In the genomic region with DNA sequence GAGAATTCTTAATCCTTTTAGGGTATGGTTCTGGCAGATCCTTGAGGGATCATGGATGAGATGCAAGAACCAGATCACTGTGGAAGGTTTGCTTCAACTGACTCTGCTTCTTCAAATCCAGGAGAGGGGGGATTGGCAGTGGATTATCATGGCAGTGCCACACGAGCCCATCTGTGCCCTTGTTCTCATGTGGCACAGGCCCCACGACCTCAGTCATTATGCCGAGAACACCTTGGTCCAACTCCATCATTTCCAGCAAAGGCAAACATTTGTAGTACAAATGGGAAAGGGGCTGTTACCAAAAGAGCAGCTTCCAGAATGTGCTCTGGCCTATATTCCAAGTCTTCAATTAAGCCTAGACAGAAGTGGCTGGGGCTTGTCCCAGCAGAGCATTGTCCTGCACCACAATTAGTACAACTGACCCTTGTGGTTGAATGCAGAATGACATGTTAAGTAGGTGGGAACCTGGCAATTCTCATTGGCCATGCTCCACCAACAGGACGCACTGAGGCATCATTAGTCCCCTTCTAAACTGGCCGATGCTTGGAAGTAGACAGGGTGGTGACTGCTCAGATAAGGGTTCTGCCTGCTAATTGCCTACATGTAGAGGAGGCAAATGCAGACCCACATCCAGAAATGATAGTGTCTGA, we compare ENCODE assay signal across 15 mouse cellular contexts.
DNase-seq lines count a peak whose midpoint lies in the region; ATAC-seq and TF ChIP-seq lines count a peak whose summit lies in the region.
"Had no signal": no experiment of that assay in that cellular context is flagged by ENCODE, and none has a peak within 500 bp of the region (broad histone marks: within the 10 kb centered on the region; RNA-seq: fewer than 3 reads in every experiment).

No protein-coding gene starts in this region.

- no peak for ATAC-seq in heart, embryonic 11.5 days (replicated peaks; ENCODE audit: insufficient number of reproducible peaks, low FRiP score, low TSS enrichment)

- TF ChIP-seq CTCF in CH12.LX (conservative IDR thresholded peaks at IDR 0.05 in 1 of 2, IDR thresholded peaks at IDR 0.05 in 1 of 2; ENCODE audit: low read depth in 2 of 2, low read length in 2 of 2): peak in 1 of 2 experiments; percentile 29; a peak in 2 of 4 replicates

- H3K4me1 ChIP-seq in heart, embryonic 11.5 days (ENCODE audit: control insufficient read depth, insufficient read depth, low read length): no peaks in the 10 kb centered on the region
- no peaks in the 10 kb centered on the region for H3K4me1 ChIP-seq in CH12.LX (ENCODE audit: control insufficient read depth in 1 of 2, insufficient read depth in 2 of 2)
- H3K4me1 ChIP-seq: hindbrain, embryonic 10.5 days; limb, embryonic 10.5 days; liver, embryonic 13.5 days had no signal

- peak; percentile 70 for DNase-seq in heart, adult 11 months
- peak; percentile 18 for DNase-seq in kidney, postnatal 4 days
- no peak for DNase-seq in kidney, adult 18-20 months
- DNase-seq in CH12.LX (ENCODE audit: extremely low read depth): peak; percentile 6
- DNase-seq in R1 (ENCODE audit: low read depth, low spot score): peak; percentile 26
- DNase-seq in spleen, postnatal 36 days (ENCODE audit: low spot score in 2 of 2): no peak
- DNase-seq: layer of hippocampus, postnatal 36 days; liver, embryonic 13.5 days; lung, postnatal 14 days; right cerebral cortex, adult 18-20 months; thymus, postnatal 36 days had no signal

- no peaks in the 10 kb centered on the region for H3K79me2 ChIP-seq in CH12.LX (replicated peaks; ENCODE audit: control insufficient read depth, extremely low read depth, insufficient read depth, poor library complexity, severe bottlenecking)

- no peak overlapping the region for H3K4me3 ChIP-seq in heart, embryonic 11.5 days (ENCODE audit: low read depth, low read length)
- no peak overlapping the region for H3K4me3 ChIP-seq in CH12.LX (replicated peaks in 1 of 3; ENCODE audit: low read depth in 2 of 3, low read length in 2 of 3, poor library complexity in 1 of 3)
- H3K4me3 ChIP-seq: hindbrain, embryonic 10.5 days; limb, embryonic 10.5 days; liver, embryonic 13.5 days; myocyte had no signal

- dilution Hi-C loops in CH12.LX (cut with MboI; ENCODE audit: extremely low pct_ligation_motif_present, extremely low pct_unique_long_range_greater_than_20kb, low sequenced_read_pairs): no loop called here

- no peak for TF ChIP-seq POLR2A in CH12.LX (IDR thresholded peaks at IDR 0.05; ENCODE audit: low read depth, low read length)

- in situ Hi-C loops in CH12.LX (cut with MboI; ENCODE audit: low pct_ligation_motif_present, low pct_unique_long_range_greater_than_20kb, low sequenced_read_pairs): no loop called here

- no peak overlapping the region for H3K27ac ChIP-seq in heart, embryonic 11.5 days (ENCODE audit: low read depth, low read length)
- H3K27ac ChIP-seq in CH12.LX (ENCODE audit: insufficient read depth, low read depth): no peak overlapping the region
- H3K27ac ChIP-seq: hindbrain, embryonic 10.5 days; limb, embryonic 10.5 days; liver, embryonic 13.5 days had no signal

- H3K9me3 ChIP-seq in heart, embryonic 11.5 days (replicated peaks; ENCODE audit: control insufficient read depth, low read length): no peaks in the 10 kb centered on the region
- no peaks in the 10 kb centered on the region for H3K9me3 ChIP-seq in CH12.LX (replicated peaks; ENCODE audit: low read length)
- H3K9me3 ChIP-seq: hindbrain, embryonic 10.5 days; limb, embryonic 10.5 days; liver, embryonic 13.5 days had no signal

- no peak overlapping the region for H3K9ac ChIP-seq in heart, embryonic 11.5 days (ENCODE audit: low read depth, low read length)
- no peak overlapping the region for H3K9ac ChIP-seq in CH12.LX (ENCODE audit: insufficient read depth, low read depth)
- H3K9ac ChIP-seq: liver, embryonic 13.5 days had no signal

- no peaks in the 10 kb centered on the region for H3K36me3 ChIP-seq in heart, embryonic 11.5 days (ENCODE audit: control insufficient read depth, insufficient read depth, low read length)
- H3K36me3 ChIP-seq in CH12.LX (replicated peaks in 1 of 2; ENCODE audit: control insufficient read depth in 1 of 2, insufficient read depth in 1 of 2, low read length in 1 of 2): no peaks in the 10 kb centered on the region
- H3K36me3 ChIP-seq: hindbrain, embryonic 10.5 days; limb, embryonic 10.5 days; liver, embryonic 13.5 days had no signal

- H3K27me3 ChIP-seq in heart, embryonic 11.5 days (ENCODE audit: control insufficient read depth, insufficient read depth, low read length): no peaks in the 10 kb centered on the region
- H3K27me3 ChIP-seq in CH12.LX (replicated peaks): no peaks in the 10 kb centered on the region
- H3K27me3 ChIP-seq: liver, embryonic 13.5 days had no signal

- no peak overlapping the region for H3K4me2 ChIP-seq in heart, embryonic 11.5 days
- H3K4me2 ChIP-seq in CH12.LX (ENCODE audit: insufficient read depth, low read depth, poor library complexity, severe bottlenecking): no peak overlapping the region
- H3K4me2 ChIP-seq: liver, embryonic 13.5 days had no signal

- WGBS in heart, embryonic 11.5 days (ENCODE audit: insufficient replicate concordance): 58% methylated on average over 5 of the region's 5 CpGs

- TF ChIP-seq RAD21 in CH12.LX (IDR thresholded peaks at IDR 0.05; ENCODE audit: low read depth, low read length): no peak

- TF ChIP-seq EP300 in CH12.LX (IDR thresholded peaks at IDR 0.05; ENCODE audit: low read length): no peak

TF ChIP-seq in CH12.LX, 34 proteins besides CTCF, POLR2A, EP300 and RAD21:
- TF ChIP-seq MYC (IDR thresholded peaks at IDR 0.05; ENCODE audit: low read depth, low read length) (no peak), SIN3A (IDR thresholded peaks at IDR 0.05; ENCODE audit: low read length) (no peak), MEF2A (IDR thresholded peaks at IDR 0.05; ENCODE audit: borderline replicate concordance, low read depth, low read length) (no peak), NRF1 (IDR thresholded peaks at IDR 0.05; ENCODE audit: low read depth, low read length) (no peak), SMC3 (IDR thresholded peaks at IDR 0.05; ENCODE audit: low read depth, low read length) (no peak), NELFE (IDR thresholded peaks at IDR 0.05; ENCODE audit: low read depth, low read length) (no peak), RCOR1 (conservative IDR thresholded peaks at IDR 0.05; ENCODE audit: low read depth, low read length) (no peak), ELF1 (IDR thresholded peaks at IDR 0.05; ENCODE audit: low read depth, low read length) (no peak), GABPA (IDR thresholded peaks at IDR 0.05; ENCODE audit: insufficient replicate concordance, low read depth, low read length) (no peak), E2F4 (IDR thresholded peaks at IDR 0.05; ENCODE audit: insufficient replicate concordance, low read depth, low read length) (no peak), CHD2 (IDR thresholded peaks at IDR 0.05; ENCODE audit: low read length) (no peak), TCF12 (IDR thresholded peaks at IDR 0.05; ENCODE audit: low read depth, low read length) (no peak), ETS1 (conservative IDR thresholded peaks at IDR 0.05; ENCODE audit: low read depth, low read length) (no peak)

Comparison
In these comparisons a context has a peak if more than half of its experiments do, and no peak if none do; other contexts are left out.
1. DNase-seq: peak in heart, adult 11 months (single experiment), kidney, postnatal 4 days (2 of 2), CH12.LX (single experiment) and R1 (single experiment); none in kidney, adult 18-20 months (single experiment) and spleen, postnatal 36 days (0 of 2).